Mouse (Mus musculus) ES-E14 (cell line): ENCODE results near the gene Slc35b1.

Source experiments
- CHD2 ChIP-seq: IDR thresholded peaks from 2 replicates; pipeline ENCODE4 v1.6.1; 2014; ENCODE audit warnings: mild to moderate bottlenecking, low read depth, low read length, inconsistent platforms
- HCFC1 ChIP-seq: IDR thresholded peaks from 2 replicates; pipeline ENCODE4 v1.6.1; 2012; ENCODE audit warnings: low read length, inconsistent platforms, borderline replicate concordance; ENCODE audit not compliant: insufficient read depth
- ZC3H11A ChIP-seq: IDR thresholded peaks from 2 replicates; pipeline ENCODE4 v1.6.1; 2012; ENCODE audit warnings: low read depth, mild to moderate bottlenecking, inconsistent platforms, low read length, borderline replicate concordance
- ZNF384 ChIP-seq: IDR thresholded peaks from 2 replicates; pipeline ENCODE4 v1.6.1; 2012; ENCODE audit warnings: low read depth, low read length, inconsistent platforms

DNA sequence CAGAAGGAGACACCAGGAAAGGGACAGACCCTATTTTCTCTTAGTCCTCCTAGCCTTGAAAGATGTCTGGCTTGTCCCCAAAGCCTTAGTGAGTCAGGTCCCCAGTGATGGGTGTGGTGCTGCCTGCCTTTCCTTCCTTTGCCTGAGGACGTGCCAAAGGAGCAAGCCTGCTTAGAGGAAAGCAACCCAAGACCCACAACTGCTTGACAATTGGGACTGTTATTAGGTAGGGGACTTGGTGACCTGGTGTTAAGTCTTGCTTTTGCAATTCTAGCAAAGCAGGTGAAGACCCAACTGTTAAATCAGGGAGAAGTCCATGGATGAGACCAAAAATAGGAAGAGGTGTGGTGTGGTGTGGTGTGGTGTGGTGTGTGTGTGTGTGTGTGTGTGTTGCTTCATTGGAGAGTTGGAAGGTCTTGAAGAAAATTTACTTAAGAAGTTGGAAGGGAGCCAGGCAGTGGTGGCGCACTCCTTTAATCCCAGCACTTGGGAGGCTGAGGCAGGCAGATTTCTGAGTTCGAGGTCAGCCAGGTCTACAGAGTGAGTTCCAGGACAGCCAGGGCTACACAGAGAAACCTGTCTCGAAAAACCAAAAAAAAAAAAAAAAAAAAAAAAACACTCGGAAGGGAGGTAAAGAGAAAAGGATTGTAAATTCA lies 1.0 kb upstream of the Slc35b1 start:
- no peak for TF ChIP-seq ZC3H11A
- TF ChIP-seq HCFC1: no peak
- TF ChIP-seq ZNF384: no peak
- no peak for TF ChIP-seq CHD2
